Mouse (Mus musculus) T-helper 1 cell (primary cell): ENCODE results near the gene Mtor.

Experiments
- in situ Hi-C: fragments of 300-600 bp; cut with MboI, MseI; formaldehyde crosslinking; loops from one replicate; pipeline ENCODE4 v1.15.1; 2025; ENCODE audit warnings: high pct_unique_total_duplicates

The Mtor gene

GRCm38 (mm10) chr4:148442598-148442997 is 5.8 kb upstream of the Mtor start:
- in situ Hi-C loops, result no loop called here

- in situ Hi-C loops, result no loop called here
Measured at GRCm38 (mm10) chr4:148444250-148444967, 4.0 kb upstream of the Mtor start, which contains the start of gene Ubiad1. Ubiad1 (minus strand) TSS chr4:148444771.

GRCm38 (mm10) chr4:148448853-148449245 is 438 bp downstream of the Mtor start:
- in situ Hi-C loops, result no loop called here

- in situ Hi-C loops, result no loop called here
Measured at GRCm38 (mm10) chr4:148453707-148454106, 5.3 kb downstream of the Mtor start.

GRCm38 (mm10) chr4:148455477-148456025 is 7.1 kb downstream of the Mtor start:
- in situ Hi-C loops, result no loop called here

- in situ Hi-C loops, result no loop called here
Measured at GRCm38 (mm10) chr4:148460656-148461284, 12.4 kb downstream of the Mtor start.

GRCm38 (mm10) chr4:148461772-148462171 is 13.4 kb downstream of the Mtor start:
- in situ Hi-C loops, result no loop called here

GRCm38 (mm10) chr4:148462717-148463116 is 14.3 kb downstream of the Mtor start:
- in situ Hi-C loops, result no loop called here

GRCm38 (mm10) chr4:148463208-148463960 is 15.0 kb downstream of the Mtor start:
- in situ Hi-C loops, result no loop called here

GRCm38 (mm10) chr4:148464301-148464700 is 15.9 kb downstream of the Mtor start:
- in situ Hi-C loops, result no loop called here

- in situ Hi-C loops, result no loop called here
Measured at GRCm38 (mm10) chr4:148464869-148465268, 16.5 kb downstream of the Mtor start.

GRCm38 (mm10) chr4:148466511-148467079 is 18.2 kb downstream of the Mtor start:
- in situ Hi-C loops, result no loop called here

GRCm38 (mm10) chr4:148468396-148468795 is 20.0 kb downstream of the Mtor start:
- in situ Hi-C loops, result no loop called here

- in situ Hi-C loops, result no loop called here
Measured at GRCm38 (mm10) chr4:148469487-148470252, 21.3 kb downstream of the Mtor start.

- in situ Hi-C loops, result no loop called here
Measured at GRCm38 (mm10) chr4:148471363-148471806, 23.0 kb downstream of the Mtor start.

GRCm38 (mm10) chr4:148472436-148473174 is 24.2 kb downstream of the Mtor start:
- in situ Hi-C loops, result no loop called here

GRCm38 (mm10) chr4:148473496-148473895 is 25.1 kb downstream of the Mtor start:
- in situ Hi-C loops, result no loop called here

- in situ Hi-C loops, result no loop called here
Measured at GRCm38 (mm10) chr4:148480245-148480644, 31.8 kb downstream of the Mtor start.

- in situ Hi-C loops, result no loop called here
Measured at GRCm38 (mm10) chr4:148481557-148482168, 33.3 kb downstream of the Mtor start.

GRCm38 (mm10) chr4:148484511-148484910 is 36.1 kb downstream of the Mtor start:
- in situ Hi-C loops, result no loop called here
